Mouse (Mus musculus) C2C12 (cell line): Measurements from ENCODE around the gene Fbxw4. TPM values are rescaled to one million over a fixed set of nuclear protein-coding genes. Genes with fewer than 3 reads are reported as not detected.

Experiments
- H3K27me3 ChIP-seq: one replicate; pipeline ENCODE4 v1.6.1; 2011; ENCODE audit not compliant: control insufficient read depth, insufficient read depth, insufficient read length
- H3K36me3 ChIP-seq: one replicate; pipeline ENCODE4 v1.6.1; 2011; ENCODE audit not compliant: control insufficient read depth, insufficient read depth
- H3K4me3 ChIP-seq: one replicate; pipeline ENCODE4 v1.5.1; 2011; ENCODE audit warnings: mild to moderate bottlenecking, control low read depth; ENCODE audit not compliant: poor library complexity, insufficient read depth, severe bottlenecking
- H3K79me2 ChIP-seq: one replicate; pipeline ENCODE4 v1.6.1; 2011; ENCODE audit not compliant: control insufficient read depth, insufficient read depth
- H3K79me3 ChIP-seq: one replicate; pipeline ENCODE4 v1.6.1; 2011; ENCODE audit warnings: low read depth, control low read depth
- H3ac ChIP-seq: one replicate; pipeline ENCODE3; 2011; ENCODE audit warnings: low read depth; ENCODE audit not compliant: control insufficient read depth, insufficient read length
- CEBPB ChIP-seq: IDR thresholded peaks from one replicate; pipeline ENCODE4 v1.6.1; 2011; ENCODE audit warnings: low read depth, mild to moderate bottlenecking, control low read depth, moderate library complexity
- CTCF ChIP-seq: IDR thresholded peaks from one replicate; pipeline ENCODE4 v1.5.1; 2011; ENCODE audit not compliant: control insufficient read depth, insufficient read depth, insufficient read length
- FOSL1 ChIP-seq: IDR thresholded peaks from one replicate; pipeline ENCODE4 v1.8.0; 2011; ENCODE audit warnings: mild to moderate bottlenecking, low read length; ENCODE audit not compliant: poor library complexity, insufficient read depth, severe bottlenecking
- MAX ChIP-seq: IDR thresholded peaks from one replicate; pipeline ENCODE4 v1.6.1; 2011; ENCODE audit warnings: mild to moderate bottlenecking, control low read depth
- MYOD1 ChIP-seq: IDR thresholded peaks from one replicate; pipeline ENCODE4 v1.6.1; 2011; ENCODE audit warnings: low read depth; ENCODE audit not compliant: control insufficient read depth, insufficient read length
- MYOG ChIP-seq: IDR thresholded peaks from one replicate; pipeline ENCODE4 v1.6.1; 2011; ENCODE audit not compliant: control insufficient read depth, insufficient read length; ENCODE audit errors: extremely low read depth
- USF1 ChIP-seq: IDR thresholded peaks from one replicate; pipeline ENCODE4 v1.6.1; 2011; ENCODE audit warnings: low read depth, mild to moderate bottlenecking, control low read depth, moderate library complexity
- polyA plus RNA-seq: library from polyadenylated mRNA; unstranded; fragments of >200 nt; fragmentation: generic; extraction: Trizol; gene quantifications from one replicate; pipeline ENCODE4 v1.2.1, GENCODE M21; 2012; ENCODE audit warnings: missing spikeins

Fbxw4 gene
- polyA plus RNA-seq, 1 experiment, result 19.3 TPM

DNA sequence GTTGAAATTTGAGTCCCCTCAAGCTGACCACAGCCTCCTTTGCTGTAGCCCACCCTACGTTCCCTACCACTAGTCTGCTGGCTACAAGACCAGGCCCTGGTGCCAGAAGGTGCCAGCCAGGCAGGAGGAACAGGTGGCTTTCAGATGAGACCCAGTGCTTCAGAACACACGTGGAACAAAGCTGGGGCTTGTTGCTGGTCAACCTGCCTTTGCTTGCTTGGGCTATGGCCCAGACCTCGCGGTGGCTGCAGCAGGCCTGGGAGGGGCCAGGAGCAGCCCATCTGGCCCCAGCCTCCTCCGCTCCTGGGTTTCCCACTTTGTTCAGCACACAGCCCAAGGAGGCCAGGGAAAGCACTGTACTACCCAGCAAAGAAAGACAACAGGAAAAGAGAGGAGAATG lies 49.3 kb downstream of the Fbxw4 start:
- H3K79me3 ChIP-seq, result no peaks in the 10 kb centered on the region
- H3K79me2 ChIP-seq, result no peaks in the 10 kb centered on the region
- H3ac ChIP-seq, result no peak overlapping the region
- H3K4me3 ChIP-seq, result no peak overlapping the region
- TF ChIP-seq CEBPB, result no peak
- H3K27me3 ChIP-seq, result no peaks in the 10 kb centered on the region
- no peaks in the 10 kb centered on the region for H3K36me3 ChIP-seq

DNA sequence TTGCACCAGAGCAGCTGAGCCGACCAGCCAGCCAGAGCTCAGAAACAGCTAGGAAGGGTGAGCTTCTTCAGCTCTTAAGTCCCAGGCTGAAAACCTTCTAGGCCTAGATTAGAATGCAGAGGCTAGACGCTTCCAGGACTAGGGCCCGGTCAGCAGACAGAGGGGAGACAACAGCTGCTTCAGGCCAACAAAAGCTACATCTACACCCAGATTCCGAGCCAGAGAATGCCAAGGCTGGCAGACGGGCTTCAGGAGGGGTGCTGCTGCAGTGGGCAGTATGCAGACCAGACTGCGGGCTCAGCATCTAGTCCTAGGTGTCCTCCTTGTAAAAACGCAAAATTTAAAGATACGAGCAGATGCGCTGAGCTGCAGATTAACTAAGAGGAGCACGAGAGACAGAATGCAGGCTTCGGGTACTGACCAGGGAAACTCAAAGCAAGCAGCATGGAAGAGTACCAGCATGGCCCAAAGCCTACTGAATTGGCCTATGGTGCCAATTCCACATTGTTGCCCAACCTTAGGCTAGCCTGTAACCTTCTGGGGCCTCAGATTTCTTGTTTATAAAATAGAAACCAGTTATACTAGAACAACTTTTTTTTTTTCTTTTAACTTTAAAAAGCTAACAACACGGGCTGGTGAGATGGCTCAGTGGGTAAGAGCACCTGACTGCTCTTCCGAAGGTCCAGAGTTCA lies 51.3 kb downstream of the Fbxw4 start:
- TF ChIP-seq USF1, result no peak
- TF ChIP-seq MYOG, result no peak
- TF ChIP-seq MAX, result no peak
- TF ChIP-seq MYOD1, result no peak
- no peak for TF ChIP-seq FOSL1
- TF ChIP-seq CEBPB, result no peak
- TF ChIP-seq CTCF, result no peak
- no peaks in the 10 kb centered on the region for H3K36me3 ChIP-seq
- H3ac ChIP-seq, result no peak overlapping the region
- H3K79me3 ChIP-seq, result no peaks in the 10 kb centered on the region
- no peaks in the 10 kb centered on the region for H3K79me2 ChIP-seq
- H3K4me3 ChIP-seq, result no peak overlapping the region
- no peaks in the 10 kb centered on the region for H3K27me3 ChIP-seq

DNA sequence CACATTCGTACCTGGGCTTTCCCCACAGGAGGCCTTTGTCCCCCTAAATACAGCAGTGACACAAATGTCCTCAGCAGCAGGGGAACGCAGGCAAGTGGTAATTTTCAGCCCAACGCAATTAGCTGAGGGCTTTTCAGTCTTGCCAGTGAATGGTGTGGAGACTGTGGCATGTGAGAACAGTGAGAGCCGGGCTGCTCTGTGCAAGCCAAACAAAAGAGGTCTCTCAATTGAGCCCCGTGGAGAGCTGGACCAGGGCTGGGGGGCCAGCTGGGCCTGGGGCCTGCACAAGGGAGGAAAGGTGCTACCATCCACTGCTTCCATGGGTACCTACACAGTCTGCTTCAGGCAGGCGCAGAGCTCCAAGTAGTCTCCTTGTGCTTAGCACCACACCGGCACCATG lies 52.6 kb downstream of the Fbxw4 start:
- Histone ChIP-seq H3K36me3 (no peaks in the 10 kb centered on the region), H3K27me3 (no peaks in the 10 kb centered on the region), H3K79me2 (no peaks in the 10 kb centered on the region), H3K79me3 (no peaks in the 10 kb centered on the region), H3ac (no peak overlapping the region), H3K4me3 (no peak overlapping the region)
- TF ChIP-seq CTCF (no peak), FOSL1 (no peak), MAX (no peak), MYOD1 (no peak), MYOG (no peak), CEBPB (no peak), USF1 (no peak)

- Histone ChIP-seq H3K79me2 (no peaks in the 10 kb centered on the region), H3K27me3 (no peaks in the 10 kb centered on the region), H3K79me3 (no peaks in the 10 kb centered on the region), H3ac (no peak overlapping the region), H3K36me3 (no peaks in the 10 kb centered on the region), H3K4me3 (no peak overlapping the region)
- no peak for TF ChIP-seq MAX
- no peak for TF ChIP-seq MYOD1
- no peak for TF ChIP-seq USF1
Observed at GRCm38 (mm10) chr19:45606701-45607100, 53.4 kb downstream of the Fbxw4 start.

DNA sequence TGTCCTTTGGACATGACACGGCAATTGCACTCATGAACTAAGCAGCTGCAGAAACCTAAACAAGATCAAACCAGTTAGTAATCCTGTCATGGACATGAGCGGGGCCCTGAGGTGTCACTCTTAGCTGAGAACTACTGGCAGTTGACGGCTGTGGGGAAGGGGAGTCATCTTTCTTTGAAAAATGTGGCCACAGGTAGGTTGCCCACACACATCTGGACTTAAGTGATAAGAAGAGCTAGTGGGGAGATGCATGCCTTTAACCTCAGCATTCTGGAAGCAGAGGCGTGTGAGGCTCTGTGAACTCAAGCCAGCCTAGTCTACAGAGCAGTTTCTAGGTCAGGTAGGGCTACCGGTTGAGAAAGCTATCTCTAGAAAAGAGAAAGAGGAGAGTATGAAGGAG lies 57.5 kb downstream of the Fbxw4 start:
- H3K79me3 ChIP-seq, result no peaks in the 10 kb centered on the region
- no peaks in the 10 kb centered on the region for H3K27me3 ChIP-seq
- no peaks in the 10 kb centered on the region for H3K79me2 ChIP-seq
- H3ac ChIP-seq, result no peak overlapping the region
- TF ChIP-seq USF1 (no peak), MYOG (no peak), CTCF (no peak), MYOD1 (no peak), FOSL1 (no peak), CEBPB (no peak), MAX (no peak)
- H3K36me3 ChIP-seq, result no peaks in the 10 kb centered on the region
- no peak overlapping the region for H3K4me3 ChIP-seq

DNA sequence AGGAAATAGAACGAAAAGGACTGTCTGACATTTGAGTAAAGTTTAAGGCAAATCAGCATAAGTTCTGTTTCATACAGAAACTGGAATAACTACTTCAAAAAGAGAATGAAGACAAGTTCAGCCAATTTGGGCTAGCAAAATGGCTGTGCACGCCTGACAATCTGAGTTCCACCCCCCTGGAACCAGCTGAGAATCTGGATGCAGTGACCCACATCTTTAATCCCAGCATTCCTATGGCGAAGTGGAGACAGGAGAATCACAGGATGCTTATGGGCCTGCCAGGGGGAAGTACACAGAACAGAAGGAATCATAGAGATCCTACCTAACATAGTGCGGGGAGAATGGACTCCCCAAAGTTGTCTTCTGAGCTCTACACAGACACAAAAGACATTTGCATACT lies 63.0 kb downstream of the Fbxw4 start:
- H3K36me3 ChIP-seq, result no peaks in the 10 kb centered on the region
- no peak overlapping the region for H3ac ChIP-seq
- TF ChIP-seq CTCF (no peak), MYOD1 (no peak), FOSL1 (no peak), MYOG (no peak), MAX (no peak), USF1 (no peak), CEBPB (no peak)
- H3K4me3 ChIP-seq, result no peak overlapping the region
- no peaks in the 10 kb centered on the region for H3K79me2 ChIP-seq
- no peaks in the 10 kb centered on the region for H3K27me3 ChIP-seq
- H3K79me3 ChIP-seq, result no peaks in the 10 kb centered on the region
